Mouse (Mus musculus) ES-Bruce4 (cell line): ENCODE results near the gene Gabrb3. TPM values are rescaled to one million over a fixed set of nuclear protein-coding genes. Genes with fewer than 3 reads are reported as not detected.

Source experiments
- H3K27ac ChIP-seq: 2 replicates; pipeline ENCODE4 v1.5.1; 2012; ENCODE audit warnings: low read length, inconsistent platforms; ENCODE audit not compliant: insufficient read depth
- H3K27me3 ChIP-seq: 2 replicates; pipeline ENCODE4 v1.6.1; 2012; ENCODE audit warnings: mild to moderate bottlenecking, low read length, inconsistent platforms; ENCODE audit not compliant: control insufficient read depth, poor library complexity, insufficient read depth, severe bottlenecking
- H3K36me3 ChIP-seq: 2 replicates; pipeline ENCODE4 v1.6.1; 2012; ENCODE audit warnings: inconsistent platforms, mild to moderate bottlenecking, low read length, moderate library complexity; ENCODE audit not compliant: control insufficient read depth, poor library complexity, insufficient read depth, severe bottlenecking
- H3K4me1 ChIP-seq: one replicate; pipeline ENCODE4 v1.8.1; 2011; ENCODE audit warnings: low read length; ENCODE audit not compliant: control insufficient read depth, insufficient read depth
- H3K4me3 ChIP-seq: 2 replicates; pipeline ENCODE4 v1.5.1; 2011; ENCODE audit warnings: low read depth, mild to moderate bottlenecking, low read length
- H3K9ac ChIP-seq: 2 replicates; pipeline ENCODE4 v1.6.1; 2012; ENCODE audit warnings: low read depth, mild to moderate bottlenecking, inconsistent platforms; ENCODE audit not compliant: poor library complexity, severe bottlenecking
- H3K9me3 ChIP-seq: replicated peaks from 2 replicates; pipeline ENCODE4 v1.6.1; 2012; ENCODE audit warnings: mild to moderate bottlenecking, low read length, inconsistent platforms; ENCODE audit not compliant: control insufficient read depth, poor library complexity, insufficient read depth, severe bottlenecking
- CTCF ChIP-seq: IDR thresholded peaks from one replicate; pipeline ENCODE4 v1.8.1; 2011; ENCODE audit warnings: low read depth, low read length
- EP300 ChIP-seq: IDR thresholded peaks from 2 replicates; pipeline ENCODE4 v1.6.1; 2011; ENCODE audit warnings: low read depth, low read length; ENCODE audit not compliant: insufficient read depth
- POLR2A ChIP-seq: IDR thresholded peaks from one replicate; pipeline ENCODE4 v1.8.1; 2011; ENCODE audit warnings: low read length; ENCODE audit not compliant: insufficient read depth
- polyA plus RNA-seq: library from polyadenylated mRNA; stranded (reverse); fragments of >200 nt; gene quantifications from 2 replicates; pipeline ENCODE4 v1.2.4, GENCODE M21; 2011; ENCODE audit warnings: low read depth; ENCODE audit not compliant: missing spikeins, insufficient read depth, insufficient read length

Gene Gabrb3
- polyA plus RNA-seq, 1 experiment, result 8.5 TPM

- Histone ChIP-seq H3K27me3 (no peaks in the 10 kb centered on the region), H3K9me3 (no peaks in the 10 kb centered on the region), H3K27ac (no peak overlapping the region), H3K4me1 (no peaks in the 10 kb centered on the region), H3K36me3 (no peaks in the 10 kb centered on the region), H3K9ac (no peak overlapping the region), H3K4me3 (no peak overlapping the region)
- TF ChIP-seq CTCF (no peak), POLR2A (no peak), EP300 (no peak)
Measured at GRCm38 (mm10) chr7:57813716-57814115, 394.2 kb downstream of the Gabrb3 start.

- TF ChIP-seq CTCF (no peak), POLR2A (no peak), EP300 (no peak)
- Histone ChIP-seq H3K4me3 (no peak overlapping the region), H3K4me1 (no peaks in the 10 kb centered on the region), H3K27me3 (no peaks in the 10 kb centered on the region), H3K9me3 (no peaks in the 10 kb centered on the region), H3K9ac (no peak overlapping the region), H3K36me3 (no peaks in the 10 kb centered on the region), H3K27ac (no peak overlapping the region)
Measured at GRCm38 (mm10) chr7:57842383-57842896, 422.9 kb downstream of the Gabrb3 start.

DNA sequence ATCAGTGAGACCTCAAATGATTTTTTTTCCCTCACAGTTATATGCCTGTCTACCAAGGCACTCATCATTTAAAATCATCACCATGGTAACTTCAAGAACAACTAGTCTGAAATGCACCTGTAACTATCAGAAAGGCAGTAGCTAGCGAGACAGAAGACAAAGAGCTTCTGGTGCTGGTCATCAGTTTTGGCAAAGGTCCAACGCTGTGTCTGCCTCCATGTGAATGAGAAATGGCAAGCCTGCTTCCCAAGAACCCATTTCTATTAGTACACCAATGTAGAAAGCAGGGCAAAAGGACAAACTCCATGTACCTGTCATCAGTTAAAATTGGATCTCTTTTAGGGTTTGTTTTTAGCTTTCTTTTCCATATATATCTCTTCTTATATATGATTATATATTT lies 448.5 kb downstream of the Gabrb3 start:
- Histone ChIP-seq H3K9me3 (no peaks in the 10 kb centered on the region), H3K36me3 (no peaks in the 10 kb centered on the region), H3K27me3 (no peaks in the 10 kb centered on the region), H3K4me3 (no peak overlapping the region), H3K27ac (no peak overlapping the region), H3K9ac (no peak overlapping the region), H3K4me1 (no peaks in the 10 kb centered on the region)
- TF ChIP-seq POLR2A (no peak), EP300 (no peak), CTCF (no peak)

Other genes starting within 250 kb of the Gabrb3 start
- gene Gabrg3, start 32.5 kb upstream of the Gabrb3 start, polyA plus RNA-seq, result not detected in 2 replicates
- gene Gabra5, start 90.4 kb downstream of the Gabrb3 start, polyA plus RNA-seq, result 0.30 TPM in 1 of 2 replicates, not detected in the other